Mouse (Mus musculus): Measurements from ENCODE around the gene Apobec3. TPM values are rescaled to one million over a fixed set of nuclear protein-coding genes. Genes with fewer than 3 reads are reported as not detected.
A peak's percentile ranks its signal among the peaks of the same experiment; 100 is the strongest.

Apobec3 gene
- 1 to 10 TPM; 4.4 to 4.7 TPM for total RNA-seq (2021)

DNA sequence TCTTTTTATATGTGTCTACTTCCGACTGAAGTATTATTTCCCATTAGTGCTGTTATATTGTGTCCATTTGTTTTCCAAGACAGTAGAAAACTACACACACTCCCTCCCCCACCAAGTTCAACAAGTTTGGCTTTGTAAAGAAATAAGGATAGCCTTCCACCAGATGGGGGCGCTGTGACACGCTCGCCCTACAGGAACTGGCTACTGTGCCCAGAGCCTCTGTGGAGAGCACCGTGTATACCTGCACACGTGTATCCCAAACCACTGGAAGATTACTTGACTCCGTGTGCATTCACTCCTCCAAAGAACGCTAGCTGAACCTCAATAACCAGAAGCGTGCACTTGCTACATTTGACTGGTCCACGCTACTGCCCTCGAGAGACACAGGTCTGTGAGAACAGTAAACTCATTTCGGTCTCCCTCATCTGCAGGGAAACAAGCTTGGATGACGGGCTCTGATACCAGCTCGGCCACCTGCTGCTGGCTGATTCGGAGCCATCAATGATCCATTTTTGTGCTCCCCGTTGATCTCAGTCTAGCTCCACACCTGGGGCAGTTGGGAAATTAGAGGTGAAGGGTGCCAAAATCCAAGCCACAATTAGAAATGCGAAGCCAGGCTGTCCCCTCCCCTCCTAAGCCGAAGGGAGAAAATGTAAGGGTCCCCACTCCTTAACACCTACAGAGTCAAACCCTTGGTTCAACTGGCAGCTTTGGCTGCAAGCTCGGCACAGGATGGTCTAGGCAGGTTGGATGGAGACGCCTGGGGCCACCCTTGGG, at the start of gene Apobec3:
Gene Apobec3 (plus strand): TSS at position 224 of the 777 bp plus-strand sequence.
- peak in 1 of 2 experiments; percentile 81 for DNase-seq (ENCODE audit: extremely low spot score in 1 of 2, low spot score in 2 of 2)
- intact Hi-C loops (cut with DNase I), result no loop called here

DNA sequence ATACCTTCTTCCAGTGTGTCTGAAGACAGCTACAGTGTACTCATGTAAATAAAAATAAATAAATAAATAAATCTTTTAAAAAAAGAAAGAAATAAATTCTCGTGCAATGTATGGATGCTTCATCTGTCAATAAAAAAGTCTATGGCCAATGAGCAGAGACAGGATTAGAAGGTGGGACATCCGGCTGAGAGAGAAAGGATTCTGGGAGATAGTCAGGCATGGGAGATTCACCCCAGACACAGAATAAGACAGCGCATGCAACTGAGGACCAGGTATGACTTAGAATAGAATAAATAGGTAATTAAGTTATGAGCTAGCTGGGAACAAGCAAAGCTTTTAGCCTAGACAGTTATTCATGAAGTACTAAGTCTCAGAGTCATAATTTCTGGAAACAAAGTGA, 48.5 kb upstream of the Apobec3 start:
- intact Hi-C loops (cut with DNase I), result no loop called here
- no peak for DNase-seq (ENCODE audit: extremely low spot score in 1 of 2, low spot score in 2 of 2)

DNA sequence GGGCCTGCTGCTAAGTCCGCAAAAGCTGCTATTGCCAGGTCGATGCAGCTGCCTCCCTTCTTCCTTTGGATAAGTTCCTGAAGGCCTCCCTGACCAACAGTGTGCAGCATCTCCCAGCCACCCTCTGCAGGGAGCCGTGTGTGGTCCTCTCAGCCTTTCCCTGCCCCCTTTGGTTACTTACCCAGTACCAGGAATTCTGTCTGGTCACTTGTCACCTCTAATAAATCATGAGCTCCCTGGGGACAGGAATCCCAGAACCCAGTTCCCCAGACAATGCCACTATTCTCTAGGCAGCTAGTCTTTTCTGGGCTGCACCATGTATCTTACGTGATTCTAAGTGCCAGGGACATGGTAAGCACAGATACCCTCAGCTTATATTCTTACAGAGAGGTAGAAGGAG, 45.5 kb upstream of the Apobec3 start:
- intact Hi-C loops (cut with DNase I), result no loop called here
- no peak for DNase-seq (ENCODE audit: extremely low spot score in 1 of 2, low spot score in 2 of 2)

GRCm38 (mm10) chr15:79847100-79847499, 44.4 kb upstream of the Apobec3 start:
- DNase-seq (ENCODE audit: extremely low spot score in 1 of 2, low spot score in 2 of 2), result peak in 1 of 2 experiments; percentile 56
- intact Hi-C loops (cut with DNase I), result no loop called here

DNA sequence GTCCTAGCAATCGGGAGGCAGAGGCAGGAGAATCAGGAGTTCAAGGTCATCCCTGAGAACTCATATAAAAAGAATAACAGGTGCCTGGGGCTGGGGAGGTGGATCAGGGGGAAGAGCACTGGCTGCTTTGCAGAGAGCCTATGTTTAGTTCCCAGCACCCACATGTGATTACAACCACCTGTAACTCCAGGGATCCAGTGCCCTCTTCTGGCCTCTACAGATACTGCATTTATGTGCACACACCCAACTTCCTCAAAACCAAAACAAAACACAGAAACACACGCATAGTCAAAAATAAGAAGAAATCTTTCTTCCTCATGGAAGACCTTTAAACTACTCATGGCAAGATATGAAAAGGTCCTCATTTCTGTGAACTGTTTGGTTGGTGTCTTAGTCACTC, 41.3 kb upstream of the Apobec3 start:
- intact Hi-C loops (cut with DNase I), result no loop called here
- no peak for DNase-seq (ENCODE audit: extremely low spot score in 1 of 2, low spot score in 2 of 2)

- DNase-seq (ENCODE audit: extremely low spot score in 1 of 2, low spot score in 2 of 2), result no peak
- intact Hi-C loops (cut with DNase I), result no loop called here
Measured at GRCm38 (mm10) chr15:79858979-79859378, 32.5 kb upstream of the Apobec3 start.

DNA sequence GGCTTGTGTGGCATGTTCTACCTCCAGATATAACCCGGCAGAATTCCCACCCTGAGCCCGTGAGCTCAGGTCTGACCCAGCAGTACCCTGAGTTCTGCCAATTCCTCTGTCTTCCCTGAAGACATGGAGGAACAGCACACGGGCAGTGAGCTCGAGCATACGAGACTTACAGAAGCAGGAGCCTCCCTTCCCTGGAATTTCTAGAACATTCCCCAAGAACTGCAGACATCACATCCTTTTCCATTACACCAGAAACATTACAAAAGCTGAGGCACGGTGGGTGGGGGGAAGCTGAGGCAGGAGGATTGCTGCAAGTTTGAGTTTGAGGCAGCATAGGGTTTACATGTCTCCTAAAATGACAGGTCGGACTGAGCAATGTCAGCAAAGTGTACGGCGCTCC, 31.6 kb upstream of the Apobec3 start:
- DNase-seq (ENCODE audit: extremely low spot score in 1 of 2, low spot score in 2 of 2), result no peak
- intact Hi-C loops (cut with DNase I), result no loop called here

- DNase-seq (ENCODE audit: extremely low spot score in 1 of 2, low spot score in 2 of 2), result no peak
Measured at GRCm38 (mm10) chr15:79867260-79868002, 24.0 kb upstream of the Apobec3 start.

DNA sequence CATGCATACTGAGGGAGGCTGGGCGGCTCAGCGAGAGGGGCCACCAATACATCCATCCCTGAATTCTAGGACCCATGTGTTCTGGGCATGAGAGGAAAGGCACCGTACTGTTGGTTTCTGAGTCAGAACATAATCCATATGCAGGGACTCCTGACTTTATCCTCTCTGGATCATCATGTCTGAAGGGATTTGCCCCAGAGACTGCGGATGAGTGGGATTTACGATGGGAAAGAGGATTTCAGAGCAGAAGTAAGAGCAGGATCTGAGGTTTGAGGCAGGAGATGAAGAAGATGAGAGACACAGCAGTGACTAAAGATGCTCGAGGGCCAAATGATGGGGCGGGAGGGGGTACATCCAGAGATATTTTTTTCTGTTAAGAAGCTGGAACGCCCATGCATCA, 17.9 kb upstream of the Apobec3 start:
- intact Hi-C loops (cut with DNase I), result no loop called here
- DNase-seq (ENCODE audit: extremely low spot score in 1 of 2, low spot score in 2 of 2), result no peak

More at GRCm38 (mm10) chr15:79867260-79868002, 24.0 kb upstream of the Apobec3 start:
- intact Hi-C loops (cut with DNase I), result no loop called here

DNA sequence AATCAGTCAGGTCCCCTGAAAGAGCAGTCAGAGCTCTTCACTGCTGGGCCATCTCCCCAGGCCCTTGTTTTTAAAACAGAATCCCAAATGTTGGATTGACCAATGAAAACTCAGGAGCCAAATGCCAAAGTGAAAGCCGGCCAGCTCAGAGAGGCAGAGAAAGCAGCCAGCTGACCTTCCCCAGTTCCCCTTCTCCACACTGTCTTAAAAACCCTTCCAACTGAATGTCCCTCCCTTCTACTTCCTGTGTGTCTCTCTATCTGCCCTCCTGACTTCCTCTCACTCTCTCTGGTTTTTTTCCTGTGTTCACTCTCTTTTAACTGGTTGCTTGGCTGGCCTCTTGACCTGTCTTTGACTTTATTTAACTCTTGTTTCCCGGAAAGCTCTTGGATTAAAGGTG, 17.5 kb upstream of the Apobec3 start:
- DNase-seq (ENCODE audit: extremely low spot score in 1 of 2, low spot score in 2 of 2), result no peak
- intact Hi-C loops (cut with DNase I), result no loop called here

GRCm38 (mm10) chr15:79875261-79875995, 16.0 kb upstream of the Apobec3 start:
- intact Hi-C loops (cut with DNase I), result no loop called here
- DNase-seq (ENCODE audit: extremely low spot score in 1 of 2, low spot score in 2 of 2), result no peak

- peak in 1 of 2 experiments; percentile 50 for DNase-seq (ENCODE audit: extremely low spot score in 1 of 2, low spot score in 2 of 2)
- intact Hi-C loops (cut with DNase I), result no loop called here
Measured at GRCm38 (mm10) chr15:79878725-79879136, 12.7 kb upstream of the Apobec3 start.

GRCm38 (mm10) chr15:79879319-79879718, 12.1 kb upstream of the Apobec3 start:
- intact Hi-C loops (cut with DNase I), result no loop called here

GRCm38 (mm10) chr15:79880477-79880876, 11.0 kb upstream of the Apobec3 start:
- peak in 1 of 2 experiments; percentile 31 for DNase-seq (ENCODE audit: extremely low spot score in 1 of 2, low spot score in 2 of 2)
- intact Hi-C loops (cut with DNase I), result no loop called here

More at GRCm38 (mm10) chr15:79879319-79879718, 12.1 kb upstream of the Apobec3 start:
- DNase-seq (ENCODE audit: extremely low spot score in 1 of 2, low spot score in 2 of 2), result peak; percentile 77 to 88

- peak; percentile 72 to 82 for DNase-seq (ENCODE audit: extremely low spot score in 1 of 2, low spot score in 2 of 2)
- intact Hi-C loops (cut with DNase I), result loop anchor here (2.0 kb wide), 1 partner anchor 50 kb away; no protein-coding TSS in a partner anchor
Measured at GRCm38 (mm10) chr15:79882623-79883267, 8.7 kb upstream of the Apobec3 start.

GRCm38 (mm10) chr15:79883352-79883822, 8.1 kb upstream of the Apobec3 start:
- DNase-seq (ENCODE audit: extremely low spot score in 1 of 2, low spot score in 2 of 2), result peak; percentile 90 to 97
- intact Hi-C loops (cut with DNase I), result loop anchor here (2.0 kb wide), 1 partner anchor 51 kb away; no protein-coding TSS in a partner anchor

DNA sequence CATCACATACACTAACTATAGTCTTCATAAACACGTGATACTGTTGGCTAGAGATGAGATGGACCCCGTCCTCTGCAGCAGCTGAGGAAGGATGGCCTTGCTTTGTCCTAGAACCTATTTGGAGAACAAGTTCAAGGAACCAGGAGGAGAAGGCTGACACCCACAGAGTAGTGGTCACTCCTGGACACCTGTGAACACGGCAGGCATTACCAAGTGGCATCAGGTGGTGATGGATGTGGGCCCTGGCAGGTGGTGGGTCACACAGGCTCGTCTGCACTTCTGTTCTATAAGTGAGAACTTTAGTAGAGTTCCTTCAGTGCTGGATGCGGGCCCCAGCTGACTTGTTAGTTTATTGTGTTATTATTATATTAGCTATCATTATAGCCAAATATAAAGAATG, 6.6 kb upstream of the Apobec3 start:
- DNase-seq (ENCODE audit: extremely low spot score in 1 of 2, low spot score in 2 of 2), result no peak
- intact Hi-C loops (cut with DNase I), result no loop called here

GRCm38 (mm10) chr15:79892213-79892541, 718 bp downstream of the Apobec3 start:
- DNase-seq (ENCODE audit: extremely low spot score in 1 of 2, low spot score in 2 of 2), result peak in 1 of 2 experiments; percentile 80
- intact Hi-C loops (cut with DNase I), result no loop called here

Measured in left cerebral cortex, postnatal 10 days (tissue).